Mouse (Mus musculus): Measurements from ENCODE around the gene Tiam2. TPM values are rescaled to one million over a fixed set of nuclear protein-coding genes. Genes with fewer than 3 reads are reported as not detected.

Tiam2 gene
- polyA plus RNA-seq, 1 experiment from 2014 or later: 3.2 TPM

Other genes starting within 250 kb of the Tiam2 start
- gene Scaf8, start 211.6 kb upstream of the Tiam2 start, polyA plus RNA-seq (2014; fragmentation: Nextera tagmentation; extraction: Ambion mirVana): 27.8 and 28.3 TPM in 2 replicates
- not detected in 2 replicates for gene Cldn20, start 206.0 kb downstream of the Tiam2 start, polyA plus RNA-seq (2014; fragmentation: Nextera tagmentation; extraction: Ambion mirVana)
- gene Tfb1m, start 231.2 kb downstream of the Tiam2 start, polyA plus RNA-seq (2014; fragmentation: Nextera tagmentation; extraction: Ambion mirVana): 21.0 and 23.9 TPM in 2 replicates

Data from neural tube, embryonic 11.5 days (tissue).